20 mouse cellular contexts compared by ENCODE assay signal in the genomic region with DNA sequence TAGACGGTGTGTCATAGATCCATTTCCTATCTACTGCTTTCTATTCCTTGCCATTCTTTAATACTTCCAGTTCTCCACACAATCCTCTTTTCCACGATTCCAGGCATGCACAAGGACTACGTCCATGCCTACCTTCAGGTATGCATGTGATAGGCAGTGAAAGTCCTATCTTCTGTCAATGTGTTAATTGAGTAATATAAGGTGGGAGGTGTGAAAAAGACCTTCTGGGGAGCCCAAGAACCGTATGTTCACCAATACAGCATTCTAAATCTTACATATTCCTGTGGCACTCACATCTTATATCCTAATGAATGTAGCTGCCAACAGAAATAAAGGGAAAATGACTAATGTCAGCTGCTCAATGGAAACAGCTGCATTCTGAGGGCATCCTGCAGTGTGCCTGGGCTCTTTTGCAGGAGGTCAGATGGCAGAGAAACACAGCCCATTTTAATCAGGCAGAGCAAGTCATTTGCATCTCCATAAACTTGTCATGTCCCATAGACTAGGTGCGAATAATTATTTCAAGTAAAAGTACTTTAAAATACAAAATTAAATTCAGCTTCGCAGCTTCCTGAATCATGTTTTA.
"Had no signal": no experiment of that assay in that cellular context is flagged by ENCODE, and none has a peak within 500 bp of the region (broad histone marks: within the 10 kb centered on the region; RNA-seq: fewer than 3 reads in every experiment).

No protein-coding gene starts in this region.

- H3K9me3 ChIP-seq: limb, embryonic 10.5 days; limb, embryonic 13.5 days; liver, embryonic 12.5 days; liver, embryonic 15.5 days; lung, embryonic 15.5 days; midbrain, embryonic 10.5 days; midbrain, embryonic 13.5 days had no signal

- H3K4me1 ChIP-seq: limb, embryonic 10.5 days; limb, embryonic 13.5 days; liver, embryonic 12.5 days; liver, embryonic 15.5 days; lung, embryonic 15.5 days; megakaryocyte, embryonic 14.5 days; midbrain, embryonic 10.5 days had no signal

- H3K36me3 ChIP-seq: limb, embryonic 10.5 days; limb, embryonic 13.5 days; liver, embryonic 12.5 days; liver, embryonic 15.5 days; lung, embryonic 15.5 days; midbrain, embryonic 10.5 days; midbrain, embryonic 13.5 days had no signal

- H3K27ac ChIP-seq: kidney, postnatal 0 days; layer of hippocampus, adult 2 months; limb, embryonic 10.5 days; limb, embryonic 13.5 days; liver, embryonic 12.5 days; liver, embryonic 15.5 days; lung, embryonic 15.5 days; midbrain, embryonic 10.5 days; midbrain, embryonic 13.5 days had no signal

- H3K9ac ChIP-seq: limb, embryonic 13.5 days; liver, embryonic 12.5 days; liver, embryonic 15.5 days; lung, embryonic 15.5 days; midbrain, embryonic 13.5 days had no signal

- H3K27me3 ChIP-seq: limb, embryonic 13.5 days; liver, embryonic 12.5 days; liver, embryonic 15.5 days; lung, embryonic 15.5 days; megakaryocyte, embryonic 14.5 days; midbrain, embryonic 13.5 days had no signal

- DNase-seq: kidney, postnatal 25 days; layer of hippocampus, adult 9-11 months; liver; lung, adult 18-20 months; lung, postnatal 10 days; lung, postnatal 36 days; right cerebral cortex, adult 18-20 months; thymus, adult 18-20 months; thymus, postnatal 36 days had no signal

- H3K4me2 ChIP-seq: limb, embryonic 13.5 days; liver, embryonic 12.5 days; liver, embryonic 15.5 days; lung, embryonic 15.5 days; midbrain, embryonic 13.5 days had no signal

- H3K4me3 ChIP-seq: layer of hippocampus, adult 2 months; limb, embryonic 10.5 days; limb, embryonic 13.5 days; liver, embryonic 12.5 days; liver, embryonic 15.5 days; lung, embryonic 15.5 days; megakaryocyte, embryonic 14.5 days; midbrain, embryonic 10.5 days; midbrain, embryonic 13.5 days had no signal

- ATAC-seq: liver, embryonic 12.5 days; midbrain, embryonic 13.5 days; midbrain, embryonic 16.5 days had no signal
